Mouse (Mus musculus) olfactory bulb, adult 2 months (tissue): ENCODE data around the gene Tctex1d1.

Experiments used
- CTCF ChIP-seq: fragments of 200-500 bp; IDR thresholded peaks from 2 replicates; pipeline ENCODE4 v1.5.1; 2012; ENCODE audit warnings: low read depth, mild to moderate bottlenecking, low read length, moderate library complexity; ENCODE audit not compliant: insufficient read depth
- POLR2A ChIP-seq: fragments of 200-500 bp; IDR thresholded peaks from 2 replicates; pipeline ENCODE4 v1.6.1; 2012; ENCODE audit warnings: mild to moderate bottlenecking, low read depth, low read length, moderate library complexity; ENCODE audit not compliant: insufficient read depth

DNA sequence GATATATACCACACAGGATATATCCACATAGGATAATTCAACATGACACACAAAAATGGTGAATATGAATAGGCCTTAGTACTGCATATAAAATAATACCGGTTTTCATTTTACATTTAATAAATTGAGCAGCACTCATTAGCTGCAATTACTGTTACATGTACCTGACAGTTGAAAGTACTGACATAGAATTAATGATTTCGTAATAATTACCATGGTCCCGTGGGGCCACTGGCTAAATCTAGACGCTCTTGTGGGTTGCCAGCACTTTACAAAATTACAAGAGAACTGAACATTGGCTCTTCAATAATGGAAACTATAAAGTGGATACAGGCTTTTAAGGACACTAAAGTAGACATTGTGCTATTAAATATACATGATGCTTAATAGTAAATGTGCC lies 26.3 kb downstream of the Tctex1d1 start:
- TF ChIP-seq CTCF (no peak), POLR2A (no peak)
